Comparison of ENCODE assay signal across 8 mouse cellular contexts in the genomic region with DNA sequence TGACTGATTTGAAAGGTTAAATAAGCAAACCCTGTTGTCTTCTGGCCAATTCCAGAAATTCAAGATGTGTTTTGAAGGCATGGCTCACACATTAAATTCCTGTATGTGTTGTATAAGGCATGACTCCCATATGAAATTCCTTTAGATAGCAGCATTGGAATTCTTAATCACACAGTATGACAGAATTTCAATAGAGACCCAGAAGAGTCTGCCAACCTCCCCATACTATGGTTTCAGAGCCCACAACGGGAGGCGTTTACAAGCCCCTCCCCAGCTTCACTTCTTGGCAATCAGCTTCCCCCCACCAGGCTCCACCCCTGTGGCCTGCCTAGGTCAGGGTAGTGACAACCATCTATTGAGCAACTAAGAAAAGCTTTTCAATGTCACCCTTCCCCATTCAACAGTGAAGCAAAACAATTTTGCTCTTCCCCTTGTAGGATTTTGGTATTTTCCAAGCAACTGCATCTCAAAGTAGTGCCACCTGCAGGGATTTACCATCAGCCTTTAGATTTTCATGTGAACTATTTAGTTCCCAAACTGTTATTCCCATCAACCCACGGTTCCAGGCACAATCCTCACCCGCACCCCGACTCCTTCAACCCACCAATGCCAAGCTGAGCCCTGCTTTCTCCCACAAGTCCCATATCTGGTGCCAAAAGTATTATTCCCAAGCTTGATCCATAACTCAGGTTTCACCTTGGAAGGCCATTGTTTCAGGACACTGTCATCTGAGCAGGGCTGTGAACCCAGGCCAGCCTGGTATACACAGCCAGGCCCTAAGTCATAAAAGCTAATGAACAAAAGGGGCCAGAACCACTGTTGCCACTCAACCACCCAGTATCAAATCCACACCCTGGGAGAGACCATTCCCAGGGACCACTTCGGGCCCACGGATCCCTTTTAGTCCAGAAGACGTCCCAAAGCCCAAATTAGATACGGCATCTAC. TPM values are rescaled to one million over a fixed set of nuclear protein-coding genes. Genes with fewer than 3 reads are reported as not detected.
A peak's percentile ranks its signal among the peaks of the same experiment; 100 is the strongest.
DNase-seq lines count a peak whose midpoint lies in the region; ATAC-seq lines count a peak whose summit lies in the region.

No protein-coding gene starts in this region.

- no peaks in the 10 kb centered on the region for H3K9me3 ChIP-seq in kidney, embryonic 16.5 days (ENCODE audit: low read length)
- H3K9me3 ChIP-seq in midbrain, embryonic 15.5 days = no peaks in the 10 kb centered on the region

- H3K36me3 ChIP-seq in kidney, embryonic 16.5 days (ENCODE audit: insufficient read depth, low read length) = no peaks in the 10 kb centered on the region
- no peaks in the 10 kb centered on the region for H3K36me3 ChIP-seq in midbrain, embryonic 15.5 days (replicated peaks)

- no peaks in the 10 kb centered on the region for H3K27me3 ChIP-seq in kidney, embryonic 16.5 days (ENCODE audit: insufficient read depth, low read length)
- H3K27me3 ChIP-seq in midbrain, embryonic 15.5 days (replicated peaks) = no peaks in the 10 kb centered on the region

- H3K9ac ChIP-seq in kidney, embryonic 16.5 days (replicated peaks; ENCODE audit: low read length) = peak overlapping the region; percentile 72
- no peak overlapping the region for H3K9ac ChIP-seq in midbrain, embryonic 15.5 days

- peak overlapping the region; percentile 64 for H3K4me2 ChIP-seq in kidney, embryonic 16.5 days (replicated peaks; ENCODE audit: low read depth, low read length)
- H3K4me2 ChIP-seq in midbrain, embryonic 15.5 days = no peak overlapping the region

- peak overlapping the region; percentile 99 for H3K27ac ChIP-seq in kidney, embryonic 16.5 days (ENCODE audit: low read length)
- H3K27ac ChIP-seq in midbrain, embryonic 15.5 days = 0 out of 2 replicates have a peak overlapping the region, but pooled peaks have one; percentile 18

- peak overlapping the region; percentile 43 for H3K4me3 ChIP-seq in kidney, embryonic 16.5 days (ENCODE audit: low read length)
- no peak overlapping the region for H3K4me3 ChIP-seq in midbrain, embryonic 15.5 days

- 74% methylated on average over 9 of the region's 9 CpGs for WGBS in kidney, embryonic 16.5 days
- 67% methylated on average over 9 of the region's 9 CpGs for WGBS in midbrain, embryonic 15.5 days

- 0 out of 2 replicates have a peak, but pooled peaks have one; percentile 2 for ATAC-seq in granulocyte monocyte progenitor cell, adult 5-6 weeks (replicated peaks; ENCODE audit: poor library complexity, severe bottlenecking)
- ATAC-seq in kidney, embryonic 16.5 days (ENCODE audit: low FRiP score, low TSS enrichment) = no peak
- no peak for ATAC-seq in midbrain, embryonic 15.5 days (replicated peaks)

- peaks cover 59% of the 10 kb centered on the region for H3K4me1 ChIP-seq in kidney, embryonic 16.5 days (ENCODE audit: insufficient read depth, low read length)
- peaks cover 58% of the 10 kb centered on the region for H3K4me1 ChIP-seq in midbrain, embryonic 15.5 days

- DNase-seq in adrenal gland, adult (ENCODE audit: inconsistent age in 2 of 2, low spot score in 1 of 2) = peak; percentile 63 to 89
- no peak for DNase-seq in adrenal gland, postnatal 4 days (ENCODE audit: low spot score in 2 of 2)
- peak; percentile 80 for DNase-seq in adrenal gland, adult 2 months
- DNase-seq in frontal cortex, adult 2 months (ENCODE audit: extremely low spot score in 1 of 2, low spot score in 1 of 2) = no peak
- no peak for DNase-seq in layer of hippocampus, postnatal 25 days (ENCODE audit: extremely low spot score in 1 of 2, low spot score in 1 of 2)

RNA-seq across cellular contexts. Expression of a gene that starts 32.0 kb away (rescaled TPM):
- 10 to 100 TPM; 42.4 to 45.9 TPM for total RNA-seq in adrenal gland, postnatal 4 days (2021)
- 10 to 100 TPM; 41.2 to 51.4 TPM for total RNA-seq in adrenal gland, adult 2 months (2021)
- 27.8 and 36.4 TPM in 2 replicates for polyA plus RNA-seq in adrenal gland, adult 2 months (2012; rRNA removed)
- total RNA-seq in granulocyte monocyte progenitor cell, adult 5-6 weeks (2014; fragmentation: Nextera tagmentation) = 17.9 and 25.4 TPM in 2 replicates
- total RNA-seq in granulocyte monocyte progenitor cell, adult 5-6 weeks (2017) = 19.0 and 28.4 TPM in 2 replicates
- 50.6 and 52.9 TPM in 2 replicates for polyA plus RNA-seq in kidney, embryonic 16.5 days (2015; fragmentation: Nextera tagmentation; extraction: Ambion mirVana)
- 16.1 and 19.2 TPM in 2 replicates for polyA plus RNA-seq in midbrain, embryonic 15.5 days (2015; fragmentation: Nextera tagmentation; extraction: Ambion mirVana)
- polyA plus RNA-seq in frontal cortex, adult 2 months (2012; rRNA removed) = 13.1 and 15.6 TPM in 2 replicates
- 10 to 100 TPM; 15.6 to 15.8 TPM for total RNA-seq in layer of hippocampus, postnatal 25 days (2021)

RNA-seq across cellular contexts. Expression of a gene that starts 34.5 kb away (rescaled TPM):
- 10 to 100 TPM; 25.9 to 26.3 TPM for total RNA-seq in adrenal gland, postnatal 4 days (2021)
- 10 to 100 TPM; 15.5 to 36.2 TPM for total RNA-seq in adrenal gland, adult 2 months (2021)
- 42.4 and 44.6 TPM in 2 replicates for polyA plus RNA-seq in adrenal gland, adult 2 months (2012; rRNA removed)
- 38.2 and 44.5 TPM in 2 replicates for total RNA-seq in granulocyte monocyte progenitor cell, adult 5-6 weeks (2014; fragmentation: Nextera tagmentation)
- total RNA-seq in granulocyte monocyte progenitor cell, adult 5-6 weeks (2017) = 35.5 and 35.6 TPM in 2 replicates
- 14.8 and 15.7 TPM in 2 replicates for polyA plus RNA-seq in kidney, embryonic 16.5 days (2015; fragmentation: Nextera tagmentation; extraction: Ambion mirVana)
- polyA plus RNA-seq in midbrain, embryonic 15.5 days (2015; fragmentation: Nextera tagmentation; extraction: Ambion mirVana) = 2.0 and 2.9 TPM in 2 replicates
- polyA plus RNA-seq in frontal cortex, adult 2 months (2012; rRNA removed) = 7.8 and 8.7 TPM in 2 replicates
- 1 to 10 TPM; 3.1 to 3.4 TPM for total RNA-seq in layer of hippocampus, postnatal 25 days (2021)

RNA-seq across cellular contexts. Expression of a gene that starts 50.9 kb away (rescaled TPM):
- total RNA-seq in adrenal gland, postnatal 4 days (2021) = 1 to 10 TPM; 3.1 TPM
- total RNA-seq in adrenal gland, adult 2 months (2021) = 1 to 10 TPM; 1.0 to 1.1 TPM
- polyA plus RNA-seq in adrenal gland, adult 2 months (2012; rRNA removed) = 0.48 and 0.53 TPM in 2 replicates
- total RNA-seq in granulocyte monocyte progenitor cell, adult 5-6 weeks (2014; fragmentation: Nextera tagmentation) = 1.1 and 2.5 TPM in 2 replicates
- 2.3 and 4.4 TPM in 2 replicates for total RNA-seq in granulocyte monocyte progenitor cell, adult 5-6 weeks (2017)
- 3.7 and 4.4 TPM in 2 replicates for polyA plus RNA-seq in kidney, embryonic 16.5 days (2015; fragmentation: Nextera tagmentation; extraction: Ambion mirVana)
- polyA plus RNA-seq in midbrain, embryonic 15.5 days (2015; fragmentation: Nextera tagmentation; extraction: Ambion mirVana) = 13.8 and 16.4 TPM in 2 replicates
- 4.6 and 4.9 TPM in 2 replicates for polyA plus RNA-seq in frontal cortex, adult 2 months (2012; rRNA removed)
- total RNA-seq in layer of hippocampus, postnatal 25 days (2021) = 1 to 10 TPM; 3.4 TPM

Comparison
In these comparisons a context has a peak if more than half of its experiments do, and no peak if none do; other contexts are left out.
1. DNase-seq: peak in adrenal gland, adult (2 of 2) and adrenal gland, adult 2 months (single experiment); none in adrenal gland, postnatal 4 days (0 of 2), frontal cortex, adult 2 months (0 of 2) and layer of hippocampus, postnatal 25 days (0 of 2).